Mouse (Mus musculus): ENCODE measurements around the gene Tmed1. TPM values are rescaled to one million over a fixed set of nuclear protein-coding genes. Genes with fewer than 3 reads are reported as not detected.

Gene Tmed1
- total and polyA plus RNA-seq, 2 experiments: 19.2 to 26.5 TPM

- Histone ChIP-seq H3K27ac (replicated peaks; ENCODE audit: insufficient read depth, low read depth, low read length) (no peak overlapping the region), H3K79me2 (ENCODE audit: control insufficient read depth, insufficient read depth, low read length) (no peaks in the 10 kb centered on the region), H3K27me3 (ENCODE audit: control insufficient read depth, insufficient read depth, low read length) (no peaks in the 10 kb centered on the region), H3K36me3 (ENCODE audit: control insufficient read depth, insufficient read depth, low read length) (no peaks in the 10 kb centered on the region), H3K9ac (ENCODE audit: low read depth, low read length) (no peak overlapping the region), H3K4me3 (ENCODE audit: insufficient read depth, low read depth, low read length) (no peak overlapping the region), H3K4me1 (ENCODE audit: control insufficient read depth, insufficient read depth, low read length) (no peaks in the 10 kb centered on the region)
- DNase-seq (ENCODE audit: extremely low read depth, low read depth, low spot score): no peak
- 93% methylated on average over 14 of the region's 14 CpGs for WGBS
- TF ChIP-seq CTCF (IDR thresholded peaks at IDR 0.05; ENCODE audit: low read depth, low read length) (no peak), POLR2A (IDR thresholded peaks at IDR 0.05; ENCODE audit: extremely low read depth, insufficient read depth, low read length) (no peak)
Measured at GRCm38 (mm10) chr9:21536501-21536900, 26.4 kb upstream of the Tmed1 start.

DNA sequence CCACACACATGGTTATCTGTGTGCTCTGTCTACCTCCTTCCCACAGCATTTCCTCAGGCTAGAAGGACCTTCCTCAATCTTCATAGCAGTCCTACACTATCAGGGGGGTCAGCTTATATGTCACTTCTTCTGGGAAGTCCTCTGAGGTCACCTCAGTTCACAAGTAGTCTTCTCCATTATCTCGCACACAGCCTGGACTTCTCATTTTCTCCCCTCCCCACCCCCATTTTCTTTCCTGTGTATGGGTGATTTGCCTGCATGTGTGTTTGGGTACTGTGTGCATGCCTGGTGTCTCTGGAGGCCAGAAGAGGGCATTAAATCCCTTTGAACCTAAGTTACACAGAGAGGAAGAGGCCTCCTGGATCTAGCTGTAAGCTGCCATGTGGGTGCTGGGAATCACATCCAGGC is 17.9 kb upstream of the Tmed1 start:
- Histone ChIP-seq H3K4me1 (ENCODE audit: control insufficient read depth, insufficient read depth, low read length) (no peaks in the 10 kb centered on the region), H3K27ac (replicated peaks; ENCODE audit: insufficient read depth, low read depth, low read length) (no peak overlapping the region), H3K36me3 (ENCODE audit: control insufficient read depth, insufficient read depth, low read length) (no peaks in the 10 kb centered on the region), H3K27me3 (ENCODE audit: control insufficient read depth, insufficient read depth, low read length) (no peaks in the 10 kb centered on the region), H3K9ac (ENCODE audit: low read depth, low read length) (no peak overlapping the region), H3K79me2 (ENCODE audit: control insufficient read depth, insufficient read depth, low read length) (no peaks in the 10 kb centered on the region), H3K4me3 (ENCODE audit: insufficient read depth, low read depth, low read length) (peak overlapping the region; percentile 11; the same call in 1 of the 2 replicates)
- no peak for TF ChIP-seq POLR2A (IDR thresholded peaks at IDR 0.05; ENCODE audit: extremely low read depth, insufficient read depth, low read length)
- DNase-seq (ENCODE audit: extremely low read depth, low read depth, low spot score): peak; percentile 46
- 77% methylated on average over 1 of the region's 1 CpGs for WGBS

GRCm38 (mm10) chr9:21527100-21527801 is 17.2 kb upstream of the Tmed1 start:
- no peak for DNase-seq (ENCODE audit: extremely low read depth, low read depth, low spot score)
- no peaks in the 10 kb centered on the region for H3K36me3 ChIP-seq (ENCODE audit: control insufficient read depth, insufficient read depth, low read length)
- no peak for TF ChIP-seq CTCF (IDR thresholded peaks at IDR 0.05; ENCODE audit: low read depth, low read length)
- no peak for TF ChIP-seq POLR2A (IDR thresholded peaks at IDR 0.05; ENCODE audit: extremely low read depth, insufficient read depth, low read length)
- H3K9ac ChIP-seq (ENCODE audit: low read depth, low read length): no peak overlapping the region
- WGBS: 91% methylated on average over 2 of the region's 2 CpGs
- no peaks in the 10 kb centered on the region for H3K79me2 ChIP-seq (ENCODE audit: control insufficient read depth, insufficient read depth, low read length)
- no peak overlapping the region for H3K27ac ChIP-seq (replicated peaks; ENCODE audit: insufficient read depth, low read depth, low read length)
- H3K27me3 ChIP-seq (ENCODE audit: control insufficient read depth, insufficient read depth, low read length): no peaks in the 10 kb centered on the region
- no peaks in the 10 kb centered on the region for H3K4me1 ChIP-seq (ENCODE audit: control insufficient read depth, insufficient read depth, low read length)
- H3K4me3 ChIP-seq (ENCODE audit: insufficient read depth, low read depth, low read length): peak overlapping the region; percentile 11; the same call in 1 of the 2 replicates

DNA sequence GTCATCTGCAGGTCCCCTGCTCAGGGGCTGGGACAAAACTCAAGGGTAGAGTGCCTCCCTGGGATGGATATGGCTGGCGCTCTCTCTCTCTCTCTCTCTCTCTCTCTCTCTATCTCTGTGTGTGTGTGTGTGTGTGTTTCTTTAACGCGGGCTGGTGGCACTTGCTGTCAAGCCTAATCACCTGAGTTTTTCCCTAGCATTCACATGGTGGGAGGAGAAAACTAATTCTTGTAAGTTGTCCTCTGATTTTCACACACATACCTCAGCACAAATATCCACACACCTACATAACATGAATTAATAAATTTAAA is 16.5 kb upstream of the Tmed1 start:
- WGBS: 70% methylated on average over 3 of the region's 3 CpGs
- no peak for DNase-seq (ENCODE audit: extremely low read depth, low read depth, low spot score)
- Histone ChIP-seq H3K27me3 (ENCODE audit: control insufficient read depth, insufficient read depth, low read length) (no peaks in the 10 kb centered on the region), H3K79me2 (ENCODE audit: control insufficient read depth, insufficient read depth, low read length) (no peaks in the 10 kb centered on the region), H3K27ac (replicated peaks; ENCODE audit: insufficient read depth, low read depth, low read length) (no peak overlapping the region; the same call in 1 of the 2 replicates), H3K4me1 (ENCODE audit: control insufficient read depth, insufficient read depth, low read length) (no peaks in the 10 kb centered on the region), H3K36me3 (ENCODE audit: control insufficient read depth, insufficient read depth, low read length) (no peaks in the 10 kb centered on the region), H3K9ac (ENCODE audit: low read depth, low read length) (peak overlapping the region; percentile 25; the same call in 1 of the 2 replicates), H3K4me3 (ENCODE audit: insufficient read depth, low read depth, low read length) (peak overlapping the region; percentile 25; the same call in 1 of the 2 replicates)
- TF ChIP-seq CTCF (IDR thresholded peaks at IDR 0.05; ENCODE audit: low read depth, low read length) (no peak), POLR2A (IDR thresholded peaks at IDR 0.05; ENCODE audit: extremely low read depth, insufficient read depth, low read length) (no peak)

GRCm38 (mm10) chr9:21525937-21526633 is 16.0 kb upstream of the Tmed1 start, which contains the start of gene AB124611:
Gene AB124611, plus strand, starts transcription at chr9:21526176.
- DNase-seq (ENCODE audit: extremely low read depth, low read depth, low spot score): no peak
- peak within 1 kb of the TSS; percentile 31 for H3K9ac ChIP-seq (ENCODE audit: low read depth, low read length)
- no peaks in the 10 kb centered on the region for H3K79me2 ChIP-seq (ENCODE audit: control insufficient read depth, insufficient read depth, low read length)
- H3K4me3 ChIP-seq (ENCODE audit: insufficient read depth, low read depth, low read length): peak within 1 kb of the TSS; percentile 25
- H3K36me3 ChIP-seq (ENCODE audit: control insufficient read depth, insufficient read depth, low read length): no peaks in the 10 kb centered on the region
- 66% methylated on average over 14 of the region's 14 CpGs for WGBS
- no peak for TF ChIP-seq POLR2A (IDR thresholded peaks at IDR 0.05; ENCODE audit: extremely low read depth, insufficient read depth, low read length)
- TF ChIP-seq CTCF (IDR thresholded peaks at IDR 0.05; ENCODE audit: low read depth, low read length): no peak
- no peaks in the 10 kb centered on the region for H3K4me1 ChIP-seq (ENCODE audit: control insufficient read depth, insufficient read depth, low read length)
- H3K27me3 ChIP-seq (ENCODE audit: control insufficient read depth, insufficient read depth, low read length): no peaks in the 10 kb centered on the region
- peak within 1 kb of the TSS; percentile 27 for H3K27ac ChIP-seq (replicated peaks; ENCODE audit: insufficient read depth, low read depth, low read length)

Data from liver, adult 2 months (tissue).